Mouse (Mus musculus) spleen, embryonic (tissue): Measurements from ENCODE around the gene Il20.

ENCODE experiments used
- CTCF ChIA-PET: fragments of 350-600 bp; sonication (Branson Sonifier 250); formaldehyde crosslinking; loops from one replicate; lab custom pipeline; 2022; lab: Charles Lee

Gene Il20

DNA sequence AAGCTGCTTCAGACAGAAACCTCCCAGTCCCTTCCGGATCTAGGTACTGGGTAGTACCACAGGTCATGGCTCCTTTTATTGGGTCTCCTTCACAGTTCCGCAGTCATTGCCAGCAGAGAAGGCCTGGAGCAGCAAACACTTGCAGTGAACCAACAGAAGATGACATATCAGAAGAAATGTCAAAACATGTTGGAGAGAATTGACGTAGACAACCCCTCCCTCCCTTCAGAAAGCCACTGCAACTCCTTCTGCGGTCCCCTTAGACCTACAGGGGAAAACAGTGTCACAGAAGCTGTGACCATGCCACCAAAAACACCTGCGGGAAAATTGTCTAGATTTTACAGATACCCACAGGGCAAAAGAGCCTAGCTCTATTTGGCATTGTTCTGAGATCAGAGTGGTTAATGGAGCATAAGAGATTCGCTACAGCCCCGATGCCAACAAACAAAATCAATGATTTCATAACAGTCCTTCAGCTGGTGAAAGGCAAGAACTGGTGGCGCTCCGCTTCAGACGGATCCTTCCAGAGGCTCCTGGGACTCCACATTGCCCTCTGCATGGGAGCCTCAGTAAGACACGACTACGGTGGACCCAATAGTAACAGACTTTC, at the start of gene Il20:
Il20 (minus strand) TSS at position 51 of the 610 bp plus-strand sequence.
- CTCF ChIA-PET = no interaction called here

GRCm38 (mm10) chr1:130946920-130947319, 35.7 kb upstream of the Il20 start:
- CTCF ChIA-PET = no interaction called here

GRCm38 (mm10) chr1:130941801-130942200, 30.6 kb upstream of the Il20 start:
- CTCF ChIA-PET = no interaction called here

DNA sequence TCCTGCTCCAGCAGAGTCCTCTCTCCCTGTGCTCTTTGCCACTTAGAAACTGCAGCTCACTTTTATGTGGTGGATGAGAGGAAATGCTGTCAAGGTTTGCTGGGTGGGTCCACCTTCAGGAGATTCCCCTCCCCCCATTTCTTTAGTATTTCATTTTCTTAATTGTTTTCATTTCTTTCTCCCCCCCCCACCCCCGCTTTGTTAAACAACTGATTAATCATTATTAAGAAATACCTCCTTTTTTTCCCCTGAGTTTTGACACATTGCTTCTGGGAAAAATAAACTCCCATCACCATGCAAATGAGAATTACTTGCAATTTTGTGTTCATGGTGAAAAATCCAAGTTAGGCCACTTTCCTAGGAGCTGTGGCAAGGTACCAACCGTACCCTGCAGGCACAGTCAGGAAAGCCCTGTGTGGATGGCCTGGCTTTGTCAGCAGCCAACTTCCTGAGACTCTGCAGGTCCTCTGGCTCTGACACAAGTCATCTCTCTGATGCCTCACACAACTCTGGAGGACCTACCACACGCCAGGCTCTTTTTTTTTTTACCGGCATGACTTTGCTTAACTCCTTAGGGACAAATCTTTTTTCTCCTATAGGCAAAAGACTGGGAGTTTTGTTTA, 28.9 kb upstream of the Il20 start, which contains the start of gene Il19:
Il19 (minus strand) TSS at position 51 of the 623 bp plus-strand sequence.
- CTCF ChIA-PET = interaction anchor here (0.7 kb wide), 1 partner anchor 180 kb away, joined by 8 read pairs; no protein-coding TSS in a partner anchor

DNA sequence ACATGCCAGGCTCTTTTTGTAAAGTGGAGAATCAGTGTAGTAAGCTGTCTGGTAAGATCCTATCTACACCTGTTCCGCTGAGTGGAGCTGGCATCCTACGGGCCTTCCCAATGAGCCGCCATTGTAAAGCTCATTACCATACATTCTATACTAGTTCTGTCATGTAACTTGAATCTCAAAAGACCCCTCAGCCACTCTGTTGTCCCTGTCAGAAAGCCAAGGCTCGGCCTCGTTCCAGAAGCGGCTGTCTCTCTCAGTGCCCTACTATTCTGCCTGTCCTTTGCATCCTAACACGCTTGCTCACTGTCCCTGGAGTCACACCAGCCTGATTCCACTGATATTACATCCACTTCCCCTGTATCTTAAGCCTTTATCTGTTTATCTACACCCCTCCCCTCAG, 26.9 kb upstream of the Il20 start:
- CTCF ChIA-PET = no interaction called here

DNA sequence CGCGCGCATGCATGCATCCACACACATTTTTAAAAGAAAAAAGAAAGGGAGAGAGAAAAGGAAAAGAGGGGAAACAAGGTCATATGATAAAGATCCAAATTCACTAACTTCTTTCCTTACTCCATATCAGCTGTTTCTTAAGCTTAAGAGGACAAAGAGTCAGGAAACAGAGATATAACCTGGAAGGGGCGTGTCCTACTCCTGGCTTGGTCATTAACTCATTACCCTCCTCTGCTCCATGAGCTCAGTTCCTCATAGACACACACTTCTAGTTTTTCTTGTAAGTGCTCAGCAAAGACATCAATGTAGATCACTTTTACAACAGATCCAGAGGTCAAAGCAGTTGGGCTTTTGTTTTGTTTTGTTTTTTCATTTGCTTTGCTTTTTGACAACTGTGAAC, 25.9 kb upstream of the Il20 start:
- CTCF ChIA-PET = no interaction called here

DNA sequence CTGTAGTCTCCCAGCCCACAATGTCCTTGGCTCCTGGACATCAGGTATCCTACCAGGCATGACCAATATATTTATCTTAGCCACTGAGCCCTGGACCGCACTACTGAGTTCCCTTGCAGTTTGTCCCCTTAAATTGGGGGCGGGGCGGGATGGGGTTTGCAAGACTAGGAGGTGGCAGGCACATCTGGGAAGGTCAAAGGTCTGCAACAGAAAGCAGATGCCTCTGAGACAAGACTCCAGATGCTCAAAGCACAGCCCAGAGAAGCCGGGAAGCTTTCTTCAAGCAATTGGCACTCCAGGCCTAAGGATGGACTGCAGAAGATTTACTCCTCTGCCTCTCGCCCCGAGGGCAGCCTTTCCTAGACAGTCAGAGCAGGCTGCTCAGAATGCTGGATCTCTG, 25.1 kb upstream of the Il20 start:
- CTCF ChIA-PET = interaction anchor here (0.6 kb wide), 1 partner anchor 1452 kb away, joined by 3 read pairs; no protein-coding TSS in a partner anchor

- CTCF ChIA-PET = interaction anchor here (0.7 kb wide), 1 partner anchor 148 kb away, joined by 3 read pairs; no protein-coding TSS in a partner anchor
Observed at GRCm38 (mm10) chr1:130926484-130926883, 15.2 kb upstream of the Il20 start.

DNA sequence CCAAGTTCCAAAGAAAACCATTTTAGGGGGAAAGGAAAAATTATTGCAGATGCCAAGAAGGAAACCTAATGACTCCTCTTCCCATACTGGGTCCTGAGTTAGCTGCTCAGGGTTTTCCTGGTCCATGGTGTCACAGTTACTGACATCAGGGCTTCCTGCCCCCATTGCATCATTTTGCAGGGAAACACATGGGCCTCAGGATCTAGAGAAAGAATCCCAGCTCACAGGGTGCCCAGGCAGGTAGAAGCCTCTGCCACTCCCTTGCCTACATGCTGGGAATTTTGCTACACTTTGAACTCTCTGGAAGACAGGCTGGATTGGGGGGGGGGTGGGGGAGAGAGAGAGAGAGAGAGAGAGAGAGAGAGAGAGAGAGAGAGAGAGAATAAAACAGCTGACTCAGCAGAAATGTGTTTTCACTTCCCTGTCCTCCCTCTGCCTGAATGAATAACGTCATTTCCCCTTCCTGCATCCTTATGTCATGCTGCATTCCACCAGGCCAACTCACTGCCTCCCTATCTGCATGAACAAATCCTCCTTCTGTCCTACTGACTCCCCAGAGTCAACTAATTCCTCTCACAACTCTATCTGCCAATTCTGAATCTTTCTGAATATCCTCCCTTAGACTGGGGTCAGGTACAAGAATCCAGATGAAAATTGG, 7.2 kb upstream of the Il20 start:
- CTCF ChIA-PET = no interaction called here

- CTCF ChIA-PET = no interaction called here
Observed at GRCm38 (mm10) chr1:130902505-130902904, 8.7 kb downstream of the Il20 start.

GRCm38 (mm10) chr1:130894468-130894867, 16.8 kb downstream of the Il20 start:
- CTCF ChIA-PET = interaction anchor here (0.7 kb wide), 1 partner anchor 71 kb away, joined by 3 read pairs; no protein-coding TSS in a partner anchor

DNA sequence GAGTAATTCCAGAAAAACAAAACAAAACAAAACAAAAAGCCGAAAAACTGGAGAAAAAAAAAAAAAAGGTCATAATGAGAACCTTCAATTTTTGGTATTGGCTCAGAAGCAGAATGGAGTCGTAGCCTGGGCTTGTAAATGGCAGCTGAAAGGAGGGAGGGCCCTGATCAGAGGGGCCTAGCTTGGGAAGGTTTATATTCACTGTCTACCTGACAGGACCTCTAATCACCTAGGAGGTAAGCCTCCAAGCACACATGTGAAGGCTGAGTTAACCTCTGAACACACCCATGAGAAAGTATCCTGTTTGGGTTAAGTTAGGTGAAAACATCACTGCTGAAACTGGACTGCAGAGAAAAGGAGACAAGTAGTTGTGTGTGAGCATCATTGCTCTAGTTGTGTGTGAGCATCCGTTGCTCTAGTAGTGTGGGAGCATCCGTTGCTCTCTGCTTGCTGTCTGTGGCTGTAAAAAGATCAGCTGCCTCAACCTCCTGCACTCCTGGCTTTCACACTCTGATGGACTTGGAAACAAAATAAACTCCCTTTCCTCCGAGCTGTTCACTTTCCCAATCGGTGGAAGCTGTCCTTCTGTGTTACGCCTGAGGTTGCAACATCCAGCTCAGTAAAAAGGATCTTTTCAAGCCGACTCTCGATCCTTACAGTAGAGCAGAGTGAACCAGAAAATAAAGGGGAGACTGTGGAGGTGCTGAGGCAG, 17.8 kb downstream of the Il20 start:
- CTCF ChIA-PET = no interaction called here

GRCm38 (mm10) chr1:130892446-130892845, 18.8 kb downstream of the Il20 start:
- CTCF ChIA-PET = no interaction called here

DNA sequence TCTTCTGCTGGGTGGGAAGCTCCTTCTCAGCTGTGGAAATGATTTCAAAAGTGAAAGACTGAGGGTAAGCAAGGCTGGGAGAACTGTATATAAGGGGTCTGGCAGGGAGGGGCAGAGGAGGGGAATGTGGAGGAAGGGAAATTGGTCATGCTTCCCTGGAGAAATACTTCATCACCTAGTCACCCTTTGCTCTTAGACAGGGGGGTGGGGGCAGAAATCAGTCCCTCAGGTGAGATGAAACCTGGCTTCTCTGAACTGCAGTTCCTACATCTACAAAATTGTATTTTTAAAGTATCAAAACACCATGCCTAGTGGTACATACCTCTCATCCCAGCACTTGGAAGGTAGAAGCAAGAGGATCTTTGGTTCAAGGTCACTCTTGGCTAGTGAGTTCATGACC, 23.9 kb downstream of the Il20 start, which contains the start of gene Il24:
Il24 (minus strand) TSS at position 101 of the 400 bp plus-strand sequence.
- CTCF ChIA-PET = interaction anchor here (0.6 kb wide), 1 partner anchor 168 kb away, joined by 8 read pairs; no protein-coding TSS in a partner anchor

DNA sequence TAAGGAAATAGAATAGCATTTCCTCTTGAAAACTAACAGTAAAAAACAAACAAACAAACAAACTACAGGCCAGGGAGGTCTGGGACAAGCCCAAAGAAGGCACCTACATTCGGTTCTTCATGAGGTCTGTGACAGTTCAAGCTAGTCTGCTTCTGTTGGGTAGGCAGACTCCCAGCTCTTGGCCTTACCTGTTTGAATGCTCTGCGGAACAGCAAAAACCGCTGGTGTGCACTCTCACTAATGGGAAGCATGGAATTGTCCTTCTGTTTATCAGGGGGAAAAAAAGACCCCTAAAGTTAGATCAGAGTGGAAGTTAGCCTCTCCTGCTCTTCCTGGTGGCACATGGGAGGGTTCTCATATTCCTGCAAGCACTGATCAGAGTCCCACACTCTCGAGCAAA, 28.1 kb downstream of the Il20 start:
- CTCF ChIA-PET = no interaction called here

GRCm38 (mm10) chr1:130879927-130880326, 31.3 kb downstream of the Il20 start:
- CTCF ChIA-PET = no interaction called here

- CTCF ChIA-PET = interaction anchor here (0.6 to 0.9 kb wide), 5 partner anchors 42 to 1422 kb away, joined by 3 to 11 read pairs (median 8); no protein-coding TSS in a partner anchor
Observed at GRCm38 (mm10) chr1:130877889-130878614, 33.2 kb downstream of the Il20 start.

DNA sequence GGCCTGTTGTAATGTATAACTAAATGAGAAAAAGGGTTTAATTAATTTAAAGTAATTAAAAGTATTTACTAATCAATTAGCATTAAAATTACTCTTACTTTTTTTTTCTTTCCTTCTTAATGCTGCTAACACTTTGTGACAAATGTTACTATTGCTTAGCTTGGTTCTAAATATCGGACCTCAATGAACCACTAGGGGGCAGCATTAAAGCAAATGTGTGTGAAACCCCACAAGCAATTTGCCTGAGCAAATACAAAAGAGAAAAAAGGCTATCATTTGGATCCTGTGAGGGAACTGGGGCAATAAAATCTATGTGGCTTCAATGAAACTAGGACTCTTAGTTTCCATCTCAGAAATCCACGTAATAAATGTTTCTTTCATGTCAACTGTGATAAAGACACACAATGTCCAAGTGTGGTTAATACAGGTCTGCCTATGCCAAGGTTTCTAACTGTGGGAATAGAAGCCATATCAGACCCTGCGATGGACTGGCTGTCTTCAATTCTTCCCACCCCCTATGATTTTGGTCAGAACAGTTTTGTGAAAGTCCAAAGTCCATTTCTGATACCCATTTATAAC, 34.2 kb downstream of the Il20 start:
- CTCF ChIA-PET = interaction anchor here (0.7 kb wide), 1 partner anchor 66 kb away, joined by 6 read pairs; no protein-coding TSS in a partner anchor

- CTCF ChIA-PET = interaction anchor here (0.6 to 0.7 kb wide), 2 partner anchors 65 to 151 kb away, joined by 6 to 8 read pairs; no protein-coding TSS in a partner anchor
Observed at GRCm38 (mm10) chr1:130875910-130876309, 35.3 kb downstream of the Il20 start.

DNA sequence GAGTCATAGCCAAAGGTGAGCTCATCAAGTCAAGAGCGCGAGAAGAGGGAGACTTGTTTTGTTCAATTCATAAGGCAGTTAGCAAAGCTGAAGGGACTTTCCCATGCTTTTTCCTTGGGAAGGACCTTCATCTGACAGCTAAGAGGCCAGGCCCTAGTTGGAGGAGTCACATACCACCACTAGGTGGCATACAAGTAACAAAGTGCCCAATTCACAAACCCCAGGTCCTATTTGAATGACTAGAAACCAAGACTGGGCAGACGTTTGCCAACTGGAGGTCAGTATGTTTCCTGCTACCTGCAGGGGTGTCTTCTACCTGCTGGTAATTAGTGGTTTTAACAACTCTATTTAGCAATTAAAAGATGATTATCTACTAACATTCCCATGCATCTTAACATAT, 36.1 kb downstream of the Il20 start:
- CTCF ChIA-PET = interaction anchor here (0.7 to 1.1 kb wide), 3 partner anchors 9 to 55 kb away, joined by 3 to 5 read pairs (median 4); partner anchors contain the start of gene Fcmr
